Mouse (Mus musculus) erythroblast, embryonic 14.5 days (primary cell): ENCODE results near the gene Lgr5. TPM values are rescaled to one million over a fixed set of nuclear protein-coding genes. Genes with fewer than 3 reads are reported as not detected.

ENCODE experiments used
- H3K27me3 ChIP-seq: 2 replicates; pipeline ENCODE4 v1.6.1; 2012; ENCODE audit warnings: inconsistent platforms; ENCODE audit not compliant: control insufficient read depth
- H3K36me3 ChIP-seq: 2 replicates; pipeline ENCODE4 v1.6.1; 2012; ENCODE audit warnings: mild to moderate bottlenecking, inconsistent platforms; ENCODE audit not compliant: control insufficient read depth
- H3K4me1 ChIP-seq: 2 replicates; pipeline ENCODE4 v1.6.1; 2012; ENCODE audit warnings: inconsistent platforms; ENCODE audit not compliant: control insufficient read depth
- H3K4me3 ChIP-seq: replicated peaks from 2 replicates; pipeline ENCODE3; 2012; ENCODE audit warnings: moderate library complexity, mild to moderate bottlenecking, inconsistent platforms
- H3K9me3 ChIP-seq: 2 replicates; pipeline ENCODE4 v1.6.1; 2012; ENCODE audit warnings: low read length, inconsistent platforms, mixed read lengths; ENCODE audit not compliant: control insufficient read depth
- GATA1 ChIP-seq: IDR thresholded peaks from 2 replicates; pipeline ENCODE4 v1.6.1; 2012; ENCODE audit warnings: low read length, inconsistent platforms, mixed read lengths
- TAL1 ChIP-seq: IDR thresholded peaks from 3 replicates; pipeline ENCODE4 v1.6.1; 2012; ENCODE audit warnings: low read length, inconsistent platforms, mixed read lengths
- polyA plus RNA-seq: library from polyadenylated mRNA; stranded (reverse); fragments of >175 nt; gene quantifications from 2 replicates; pipeline ENCODE4 v1.2.3, GENCODE M21; 2012

Gene Lgr5
- polyA plus RNA-seq, 1 experiment, result not detected

DNA sequence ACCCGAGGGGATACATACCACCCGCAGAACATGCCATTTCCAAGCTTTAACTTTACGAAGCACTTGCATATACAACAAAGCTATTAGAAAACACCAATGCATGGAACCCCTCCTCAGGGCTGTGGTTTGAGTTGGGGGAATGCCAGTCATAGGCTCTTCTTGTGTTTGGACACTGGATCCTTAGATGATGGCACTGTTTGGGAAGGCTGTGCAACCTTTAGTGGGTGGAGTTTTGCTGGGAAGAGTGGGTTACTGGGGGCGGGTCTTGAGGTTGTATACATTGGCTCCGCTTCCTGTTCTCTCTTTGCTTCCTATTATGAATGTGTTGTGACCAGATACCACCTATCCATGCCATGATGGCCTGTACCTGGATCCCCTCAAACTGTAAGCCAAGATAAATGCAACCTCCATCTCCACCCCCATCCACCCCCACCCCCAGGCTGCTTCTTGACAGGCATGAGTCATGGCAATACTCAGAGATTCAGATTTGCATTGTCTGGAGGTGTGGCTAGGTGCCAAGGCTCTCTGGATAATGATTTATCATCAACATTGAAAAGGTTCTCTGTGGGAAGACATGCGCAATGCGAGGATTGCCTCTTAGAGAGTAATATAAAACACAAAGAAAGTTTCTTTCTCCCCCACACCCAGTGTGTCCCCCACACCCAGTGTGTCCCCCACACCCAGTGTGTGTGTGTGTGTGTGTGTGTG is 95.6 kb downstream of the Lgr5 start:
- TF ChIP-seq GATA1 (no peak), TAL1 (no peak)
- Histone ChIP-seq H3K27me3 (no peaks in the 10 kb centered on the region), H3K36me3 (no peaks in the 10 kb centered on the region), H3K9me3 (peaks cover 11% of the 10 kb centered on the region), H3K4me3 (no peak overlapping the region), H3K4me1 (no peaks in the 10 kb centered on the region)

DNA sequence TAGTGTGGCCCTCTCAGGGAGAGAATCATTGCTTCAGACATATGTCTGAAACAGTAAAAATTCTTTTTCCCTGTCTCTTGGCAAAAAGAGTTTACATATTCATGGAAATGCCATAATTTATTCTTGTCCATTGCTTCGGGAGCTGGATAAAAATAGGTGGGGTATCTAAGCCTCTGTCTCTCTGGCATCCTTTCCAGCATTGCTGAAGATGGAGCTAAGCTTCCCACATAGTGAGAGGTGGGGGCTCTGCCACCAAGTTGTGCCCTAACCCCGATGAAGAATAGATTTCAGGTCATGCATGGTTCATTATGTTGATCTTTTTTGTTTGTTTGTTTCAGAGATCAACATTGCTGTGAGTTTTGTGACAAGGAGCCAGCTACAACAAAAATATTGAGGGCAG is 102.0 kb downstream of the Lgr5 start:
- Histone ChIP-seq H3K4me1 (no peaks in the 10 kb centered on the region), H3K4me3 (no peak overlapping the region), H3K36me3 (no peaks in the 10 kb centered on the region), H3K9me3 (peaks cover 3% of the 10 kb centered on the region; the same call in 1 of the 2 replicates), H3K27me3 (no peaks in the 10 kb centered on the region)
- TF ChIP-seq TAL1 (no peak), GATA1 (no peak)

DNA sequence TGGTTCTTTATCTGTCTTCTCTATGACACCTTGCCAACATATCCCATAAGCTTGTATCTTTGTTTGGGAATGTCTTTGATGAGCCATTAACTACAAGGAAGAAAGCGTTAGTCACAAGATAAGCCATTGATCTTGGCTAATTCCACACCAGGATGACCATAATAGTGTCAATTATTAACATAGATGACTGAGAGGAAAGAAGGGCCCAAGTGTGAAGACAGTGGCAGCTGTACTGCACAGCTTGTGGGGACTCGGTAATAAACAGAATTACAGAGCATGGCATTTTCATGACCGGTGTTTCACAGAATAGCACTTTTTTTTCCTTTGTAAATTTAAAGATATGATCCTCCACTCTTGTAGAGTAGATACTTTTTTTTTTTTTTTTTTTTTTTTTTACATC is 102.9 kb downstream of the Lgr5 start:
- no peaks in the 10 kb centered on the region for H3K36me3 ChIP-seq
- TF ChIP-seq GATA1, result no peak
- TF ChIP-seq TAL1, result no peak
- H3K4me1 ChIP-seq, result no peaks in the 10 kb centered on the region
- no peak overlapping the region for H3K4me3 ChIP-seq
- H3K9me3 ChIP-seq, result peaks cover 3% of the 10 kb centered on the region; the same call in 1 of the 2 replicates
- H3K27me3 ChIP-seq, result no peaks in the 10 kb centered on the region

- Histone ChIP-seq H3K36me3 (no peaks in the 10 kb centered on the region), H3K27me3 (no peaks in the 10 kb centered on the region; the same call in 1 of the 2 replicates), H3K4me3 (no peak overlapping the region), H3K4me1 (no peaks in the 10 kb centered on the region), H3K9me3 (no peaks in the 10 kb centered on the region)
- TF ChIP-seq TAL1 (no peak), GATA1 (no peak)
Measured at GRCm38 (mm10) chr10:115478441-115479141, 109.0 kb downstream of the Lgr5 start.

DNA sequence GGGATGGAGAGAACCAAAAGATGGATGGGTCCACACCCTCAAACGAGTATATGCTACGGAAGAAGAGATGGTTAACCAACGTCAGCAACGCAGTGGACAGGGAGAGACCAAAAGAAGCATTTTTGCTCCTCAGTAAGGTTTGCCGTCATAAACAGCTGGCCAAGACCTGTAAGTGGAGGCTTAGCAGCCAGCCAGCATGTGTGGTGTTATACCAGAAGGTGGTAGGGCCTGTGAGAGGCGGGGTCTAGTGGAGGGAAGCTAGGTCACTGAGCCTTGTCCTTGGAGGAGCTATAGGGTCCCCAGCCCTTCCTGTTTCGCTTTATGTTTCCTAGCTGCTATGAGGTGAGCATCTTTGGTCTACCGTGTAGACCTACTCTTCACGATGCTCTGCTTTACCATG is 111.1 kb downstream of the Lgr5 start:
- no peaks in the 10 kb centered on the region; the same call in 1 of the 2 replicates for H3K27me3 ChIP-seq
- TF ChIP-seq GATA1 (no peak), TAL1 (no peak)

GRCm38 (mm10) chr10:115475000-115475550 is 112.5 kb downstream of the Lgr5 start:
- no peak overlapping the region for H3K4me3 ChIP-seq
- no peaks in the 10 kb centered on the region; the same call in 1 of the 2 replicates for H3K27me3 ChIP-seq
- TF ChIP-seq GATA1, result no peak
- no peak for TF ChIP-seq TAL1
- no peaks in the 10 kb centered on the region for H3K9me3 ChIP-seq
- no peaks in the 10 kb centered on the region for H3K4me1 ChIP-seq
- H3K36me3 ChIP-seq, result no peaks in the 10 kb centered on the region

More for the DNA sequence above, 111.1 kb downstream of the Lgr5 start:
- Histone ChIP-seq H3K4me3 (no peak overlapping the region), H3K36me3 (no peaks in the 10 kb centered on the region), H3K4me1 (no peaks in the 10 kb centered on the region), H3K9me3 (no peaks in the 10 kb centered on the region)

GRCm38 (mm10) chr10:115473213-115473961 is 114.2 kb downstream of the Lgr5 start:
- H3K36me3 ChIP-seq, result no peaks in the 10 kb centered on the region
- H3K4me3 ChIP-seq, result no peak overlapping the region
- H3K9me3 ChIP-seq, result no peaks in the 10 kb centered on the region
- no peaks in the 10 kb centered on the region; the same call in 1 of the 2 replicates for H3K27me3 ChIP-seq
- no peaks in the 10 kb centered on the region for H3K4me1 ChIP-seq
- TF ChIP-seq TAL1, result no peak
- TF ChIP-seq GATA1, result no peak

DNA sequence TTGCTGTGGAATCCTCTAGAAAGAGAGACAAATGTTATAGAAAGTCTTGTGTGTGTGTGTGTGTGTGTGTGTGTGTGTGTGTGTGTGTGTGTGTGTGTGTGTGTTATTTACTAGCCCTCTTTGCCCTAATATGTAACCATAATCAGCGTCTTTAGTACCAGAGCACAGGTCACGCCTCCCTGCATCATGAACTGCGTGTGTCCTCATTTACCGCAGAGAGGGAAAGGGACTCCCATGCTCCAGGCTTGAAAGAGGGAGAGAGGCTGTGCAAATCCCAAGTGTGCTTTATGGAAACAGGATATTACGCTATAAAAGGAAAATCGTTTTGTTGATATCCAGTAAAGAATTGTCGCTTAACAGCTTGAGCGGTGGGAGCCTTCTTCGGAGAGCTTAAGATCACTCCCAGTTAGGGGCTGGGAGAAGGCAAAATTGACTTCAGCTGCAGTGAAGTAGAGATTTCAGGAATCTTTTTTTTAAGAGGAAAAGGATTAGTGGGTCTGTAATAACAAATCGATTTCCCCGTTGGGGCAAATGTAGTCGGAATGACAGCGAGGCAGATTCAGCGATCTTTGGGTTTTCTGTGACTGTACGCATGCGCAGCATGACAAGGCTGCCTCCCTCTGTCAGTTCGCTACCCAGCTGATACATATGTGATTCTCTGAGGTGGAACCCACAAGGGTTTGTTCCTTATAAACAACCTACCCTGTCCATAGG is 116.8 kb downstream of the Lgr5 start:
- TF ChIP-seq TAL1, result no peak
- TF ChIP-seq GATA1, result no peak
- no peaks in the 10 kb centered on the region for H3K4me1 ChIP-seq
- no peaks in the 10 kb centered on the region for H3K36me3 ChIP-seq
- H3K27me3 ChIP-seq, result no peaks in the 10 kb centered on the region
- no peak overlapping the region for H3K4me3 ChIP-seq
- H3K9me3 ChIP-seq, result no peaks in the 10 kb centered on the region
